Mouse (Mus musculus) gastrocnemius, postnatal 36 days (tissue): ENCODE measurements around the gene Ppp3ca. TPM values are rescaled to one million over a fixed set of nuclear protein-coding genes. Genes with fewer than 3 reads are reported as not detected.
"Not testable (repeated sequence)": the region's sequence is repeated elsewhere in the genome, so short reads cannot be mapped to it uniquely, and the experiment has no call there.

Experiments
- DNase-seq, 2 experiments: peaks; one replicate each; pipeline ENCODE4 v3.0.0; 2022
- intact Hi-C: fragments of 180-260 bp; cut with DNase I; formaldehyde crosslinking; loops from one replicate; pipeline ENCODE4 v1.15.1; 2025
- total RNA-seq, 2 experiments: library from RNA; stranded (reverse); gene quantifications; 2 replicates each; pipeline ENCODE4 v1.2.3; 2021

The Ppp3ca gene
- total RNA-seq, 2 experiments from 2014 or later: 130 to 151 TPM

DNA sequence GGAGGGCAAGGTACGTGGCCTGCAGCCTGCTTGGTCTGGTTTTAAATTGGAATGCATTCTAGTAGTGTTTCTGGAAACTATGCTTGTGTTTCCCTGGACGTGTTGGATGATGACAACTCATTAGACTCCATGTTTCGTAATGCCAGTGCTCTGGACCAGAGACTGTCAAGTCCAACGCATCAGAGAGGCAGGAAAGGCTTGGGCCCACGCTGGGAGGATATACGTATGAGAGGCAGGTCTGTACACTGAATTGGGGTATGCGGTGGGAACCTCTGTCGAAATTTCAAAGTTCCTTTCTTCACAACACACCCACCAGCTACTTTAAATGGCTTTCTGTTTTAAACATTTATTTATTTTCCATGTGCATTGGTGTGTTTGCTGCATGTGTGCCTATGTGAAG is 12.3 kb downstream of the Ppp3ca start:
- intact Hi-C loops: no loop called here
- no peak for DNase-seq

DNA sequence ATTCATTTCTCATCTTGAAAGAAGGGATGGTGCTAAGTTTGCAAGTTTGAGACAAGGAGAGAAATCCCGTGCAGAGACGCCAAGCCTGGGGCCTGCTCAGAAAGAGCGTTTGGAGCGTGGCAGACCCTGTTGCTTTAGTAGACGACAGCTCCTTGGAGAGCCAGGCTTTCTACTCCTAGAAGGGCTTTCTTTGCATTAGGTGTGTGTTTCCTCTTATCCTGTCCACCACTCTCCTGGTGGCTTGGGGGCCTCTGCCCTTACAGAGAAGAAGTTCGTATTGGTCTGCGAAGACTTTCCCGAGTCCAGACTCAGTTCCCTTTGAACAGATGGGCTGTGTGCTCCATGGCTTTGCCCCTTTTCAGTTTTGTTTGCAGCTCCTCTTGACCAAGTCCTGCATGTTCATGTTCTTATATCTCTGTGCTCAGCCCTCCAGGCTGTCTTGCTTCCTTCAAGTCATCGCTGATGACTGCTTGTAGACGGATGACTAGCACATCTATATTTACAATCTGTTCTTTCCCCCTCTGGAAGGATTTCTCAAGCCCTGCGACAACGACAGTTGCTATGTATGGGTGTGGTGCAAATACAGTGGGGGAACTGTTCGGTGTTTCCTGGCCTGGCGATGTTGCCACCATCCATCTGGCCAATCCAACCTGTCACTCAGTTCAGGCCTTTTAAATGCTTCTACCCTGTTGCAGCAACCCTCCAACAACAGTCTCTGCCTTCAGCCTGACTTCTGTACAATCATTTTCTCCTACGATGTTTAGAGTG is 14.5 kb downstream of the Ppp3ca start:
- intact Hi-C loops: no loop called here
- no peak for DNase-seq

GRCm38 (mm10) chr3:136686429-136686828 is 16.5 kb downstream of the Ppp3ca start:
- DNase-seq: no peak
- intact Hi-C loops: no loop called here

DNA sequence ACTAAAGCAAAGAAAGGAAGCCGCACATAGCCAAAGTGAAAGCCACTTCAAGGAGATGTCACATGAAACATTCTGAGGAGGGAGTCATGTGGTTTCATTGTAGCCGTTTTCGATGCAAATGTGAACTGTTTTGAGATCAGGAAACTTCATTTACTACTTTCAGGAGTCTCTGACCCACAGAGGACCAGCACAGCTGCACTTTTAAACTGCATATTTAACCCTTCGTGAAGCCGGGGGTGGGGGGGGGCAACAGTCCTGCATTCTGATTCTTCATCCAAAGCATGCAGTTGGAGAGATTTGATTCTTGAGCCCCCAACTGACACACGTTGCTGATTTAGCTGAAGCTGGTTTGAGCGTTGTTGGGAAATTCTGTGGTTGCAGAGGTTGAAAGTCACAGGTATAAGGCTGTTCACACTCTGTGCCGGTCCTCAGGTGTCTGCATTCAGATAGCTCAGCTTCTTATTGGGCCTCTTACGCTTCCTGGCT is 18.2 kb downstream of the Ppp3ca start:
- intact Hi-C loops: no loop called here
- no peak for DNase-seq

DNA sequence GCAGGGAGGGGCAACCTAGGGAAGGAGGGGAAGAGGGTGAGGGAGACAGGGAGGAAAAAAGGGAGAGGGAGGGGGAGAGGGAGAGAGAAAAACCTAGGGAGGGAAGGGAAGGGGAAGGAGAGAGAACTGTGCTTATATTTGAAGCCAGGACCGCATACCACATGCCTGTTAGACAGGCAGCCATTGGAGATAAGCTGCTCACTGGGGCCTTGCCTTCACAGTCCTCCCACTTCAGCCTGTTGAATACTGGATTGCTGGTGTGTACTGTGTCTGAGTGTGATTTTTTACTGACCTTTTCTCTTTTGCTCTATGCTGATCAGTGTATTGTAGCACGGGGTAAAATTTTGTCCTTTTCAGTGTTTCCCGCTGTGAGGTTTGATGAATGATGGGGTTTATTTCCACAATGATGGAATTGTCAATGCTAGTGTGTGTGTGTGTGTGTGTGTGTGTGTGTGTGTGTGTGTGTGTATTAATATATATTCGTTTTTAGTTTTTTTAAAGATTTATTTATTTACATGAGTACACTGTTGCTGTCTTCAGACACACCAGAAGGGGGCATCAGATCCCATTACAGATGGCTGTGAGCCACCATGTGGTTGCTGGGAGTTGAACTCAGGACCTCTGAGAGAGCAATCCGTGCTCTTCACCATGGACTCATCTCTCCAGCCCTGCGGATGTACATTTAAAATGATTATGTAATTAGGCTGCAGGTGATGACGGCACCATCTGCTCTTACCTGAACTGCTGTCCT is 20.0 kb downstream of the Ppp3ca start:
- intact Hi-C loops: no loop called here
- no peak for DNase-seq

DNA sequence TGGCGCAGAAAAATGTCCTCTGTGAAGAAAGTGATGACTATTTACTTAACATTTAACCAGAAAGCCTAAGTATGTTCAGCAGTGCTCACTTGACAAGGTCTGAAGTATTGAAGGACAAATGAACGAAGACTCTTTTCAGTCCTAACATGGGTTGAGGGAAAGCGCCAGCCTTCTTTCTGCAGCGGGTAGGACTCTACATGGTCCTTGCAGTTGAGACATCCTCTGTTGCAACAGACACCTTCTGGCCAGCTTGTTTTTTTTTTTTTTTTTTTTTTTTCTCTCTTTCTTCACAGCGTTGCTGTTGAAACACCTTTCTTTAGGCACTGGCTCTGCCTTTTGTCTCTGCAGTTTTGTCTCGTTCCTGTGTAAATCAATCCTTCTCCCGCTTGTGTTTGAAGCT is 22.1 kb downstream of the Ppp3ca start:
- no peak for DNase-seq
- intact Hi-C loops: no loop called here

DNA sequence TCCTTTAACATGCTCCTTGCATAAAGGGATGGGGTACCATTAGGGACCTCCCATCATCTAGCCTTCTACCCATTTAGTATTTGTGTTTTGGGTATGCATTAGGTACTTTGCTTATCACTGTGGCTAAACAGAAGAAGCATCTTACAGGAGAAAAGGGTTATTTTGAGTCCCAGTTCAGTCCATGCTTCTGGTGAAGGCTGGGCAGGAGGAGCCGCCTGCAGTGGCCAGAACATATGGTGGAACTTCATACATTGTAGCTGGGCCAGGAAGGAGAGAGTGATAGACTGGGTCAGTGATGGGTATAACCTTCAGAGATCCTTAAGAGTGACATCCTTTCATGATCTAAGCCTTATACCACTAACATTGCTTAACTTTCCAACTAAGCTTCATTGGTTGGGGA is 23.6 kb downstream of the Ppp3ca start:
- intact Hi-C loops: no loop called here
- no peak for DNase-seq

GRCm38 (mm10) chr3:136697626-136698191 is 27.8 kb downstream of the Ppp3ca start:
- DNase-seq: no peak
- intact Hi-C loops: no loop called here

- intact Hi-C loops, DNase-seq: not testable (repeated sequence)
Observed at GRCm38 (mm10) chr3:136699711-136700110, 29.8 kb downstream of the Ppp3ca start.

DNA sequence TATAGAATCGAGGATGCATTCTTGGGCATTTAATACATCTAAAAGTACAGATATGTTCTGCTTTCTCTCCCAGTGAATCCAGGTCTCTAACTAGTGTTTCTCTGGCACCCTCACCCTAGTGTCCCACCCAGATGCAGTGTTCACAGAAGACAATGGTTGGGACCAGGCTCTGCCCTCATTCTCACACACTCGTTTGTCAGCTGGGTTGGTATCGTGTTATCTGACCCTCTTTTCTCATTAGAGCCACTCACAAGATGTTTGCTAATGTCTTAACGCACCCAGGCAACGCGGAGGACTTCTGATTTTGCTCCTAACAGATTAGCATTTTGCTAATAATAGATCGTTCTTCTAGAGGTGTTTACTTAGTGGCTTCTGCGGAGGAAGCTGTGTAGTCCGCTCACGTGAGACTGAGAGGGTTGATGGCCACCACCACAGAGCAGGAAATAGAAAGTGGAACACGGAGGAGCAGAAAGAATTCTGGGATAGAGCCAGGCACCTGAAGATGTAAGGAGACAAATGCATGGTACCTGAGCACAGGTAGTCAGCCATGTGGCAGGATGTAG is 30.6 kb downstream of the Ppp3ca start:
- DNase-seq: no peak
- intact Hi-C loops: no loop called here

DNA sequence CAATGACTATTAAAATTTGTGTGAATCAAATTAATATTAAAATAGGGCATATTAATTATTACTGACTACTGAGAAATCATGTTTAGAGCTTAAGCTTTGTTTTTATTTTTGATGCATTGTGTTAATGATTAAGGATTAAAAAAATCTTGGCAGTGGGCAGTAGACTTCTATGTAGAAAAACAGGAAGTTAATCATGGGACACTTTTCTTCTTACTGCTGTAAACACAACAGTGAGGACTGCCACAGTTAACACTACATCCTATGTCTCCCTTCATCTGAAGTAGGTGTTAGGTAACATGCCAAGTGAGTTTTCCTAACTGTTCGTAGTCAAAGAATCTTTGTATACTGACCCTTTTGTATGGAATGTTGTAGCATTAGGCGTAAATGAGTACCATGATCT is 32.9 kb downstream of the Ppp3ca start:
- intact Hi-C loops: no loop called here
- DNase-seq: no peak

DNA sequence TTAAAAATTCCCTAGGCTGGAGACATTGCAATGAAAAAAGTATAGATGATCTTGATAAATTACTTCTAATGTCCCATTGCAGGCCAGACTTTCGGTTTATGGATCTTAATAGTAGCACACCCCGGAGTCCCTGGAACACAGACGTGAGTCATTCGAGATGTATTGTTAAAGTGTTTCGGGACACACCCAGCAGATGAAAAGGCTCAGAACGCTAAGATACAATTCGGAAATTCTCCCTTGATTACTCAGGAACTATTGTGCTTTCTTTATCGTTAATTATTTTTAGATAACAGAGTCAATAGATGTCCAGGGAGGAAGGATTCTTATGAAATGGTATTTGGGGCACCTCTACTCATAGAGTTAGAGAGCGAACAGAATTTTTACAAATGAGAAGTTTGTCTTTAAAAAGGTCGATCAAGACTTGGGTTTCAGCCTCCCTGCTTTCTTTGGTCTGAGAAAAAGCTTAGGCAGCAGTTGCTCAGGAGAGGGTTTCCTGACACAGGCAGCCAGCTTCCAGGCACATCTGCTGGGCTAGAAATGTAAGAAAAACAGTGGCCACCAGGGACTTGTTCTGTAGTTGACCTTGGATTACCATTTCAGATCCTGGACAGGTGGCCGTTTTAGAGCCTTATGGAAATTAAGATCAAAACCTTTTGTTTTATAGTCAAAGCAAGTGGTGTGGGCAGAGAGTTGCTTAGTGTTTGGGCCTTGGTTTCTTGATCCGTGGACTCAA is 34.8 kb downstream of the Ppp3ca start:
- intact Hi-C loops: no loop called here
- no peak for DNase-seq

DNA sequence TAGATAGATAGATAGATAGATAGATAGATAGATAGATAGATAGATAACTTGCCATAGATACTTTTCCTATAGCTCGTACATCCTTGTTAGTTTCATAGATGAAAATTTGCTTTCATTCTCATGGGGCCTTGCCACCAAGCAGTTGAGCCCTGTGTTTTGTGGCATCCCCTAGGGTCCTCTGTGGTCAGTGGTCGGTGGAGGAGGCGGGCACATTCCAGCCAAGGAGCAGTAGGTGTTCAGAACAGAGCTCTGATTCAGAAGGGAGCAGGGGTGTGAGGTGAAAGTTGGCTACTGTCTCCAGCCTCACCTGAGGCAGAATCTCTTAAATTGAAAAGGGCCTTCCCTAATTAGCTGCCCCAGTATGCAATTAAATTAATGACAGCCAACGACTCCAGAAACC is 36.1 kb downstream of the Ppp3ca start:
- no peak for DNase-seq
- intact Hi-C loops: no loop called here

DNA sequence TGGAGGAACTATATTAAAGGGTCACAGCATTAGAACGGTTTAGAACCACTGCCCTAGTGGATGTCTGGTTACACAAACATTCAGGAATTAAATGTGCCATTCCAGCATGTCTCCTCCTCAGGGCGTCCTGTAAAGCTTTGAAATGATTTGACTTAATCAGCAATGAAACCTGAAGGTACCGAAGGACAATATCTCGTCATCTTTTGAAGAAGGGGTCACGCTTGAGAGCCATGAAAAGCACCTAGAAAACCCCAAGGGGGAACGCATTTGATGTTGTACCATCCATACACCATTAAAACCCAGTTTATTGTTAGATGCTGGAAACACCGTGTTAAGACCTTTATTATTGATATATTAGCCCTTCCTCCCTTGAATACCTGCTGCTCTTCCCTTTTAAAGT is 36.8 kb downstream of the Ppp3ca start:
- no peak for DNase-seq
- intact Hi-C loops: no loop called here

DNA sequence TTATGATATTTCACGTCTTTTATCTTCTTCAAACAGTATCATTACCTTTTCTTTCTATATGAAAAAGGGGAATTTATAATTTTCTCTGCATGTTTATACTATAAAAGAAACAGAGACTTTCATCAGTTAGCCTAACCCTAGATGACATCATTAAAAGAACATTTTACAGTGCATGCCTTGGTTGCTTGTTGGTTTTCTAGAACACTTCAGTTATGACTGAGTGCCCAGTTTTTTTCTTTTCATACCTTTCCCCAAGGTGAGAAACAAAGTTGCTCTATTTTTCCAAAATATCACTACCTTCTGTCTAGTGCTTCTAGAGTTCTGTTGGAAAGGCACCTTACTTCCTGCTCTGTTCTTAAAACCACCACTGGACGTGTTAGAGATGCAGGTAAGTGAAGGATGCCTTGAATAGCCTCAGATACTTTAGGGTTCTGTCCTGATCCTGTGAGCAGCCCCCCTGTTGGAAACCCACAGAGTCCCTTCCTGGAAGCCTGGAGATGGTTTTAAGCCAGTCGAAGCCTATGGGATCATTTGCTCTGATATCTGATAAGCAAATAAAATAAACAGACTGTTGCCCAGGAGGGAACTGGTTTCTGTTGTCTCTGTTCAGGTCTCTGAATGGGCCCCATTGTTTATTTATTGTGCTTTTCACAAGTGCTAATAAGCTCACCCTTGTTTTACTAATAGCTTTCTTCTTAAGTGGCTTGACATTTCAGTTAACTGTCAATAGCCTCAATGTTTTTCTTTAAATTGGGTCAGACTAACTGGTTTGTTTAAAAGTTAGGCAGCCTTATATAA is 37.5 kb downstream of the Ppp3ca start:
- no peak for DNase-seq
- intact Hi-C loops: no loop called here

DNA sequence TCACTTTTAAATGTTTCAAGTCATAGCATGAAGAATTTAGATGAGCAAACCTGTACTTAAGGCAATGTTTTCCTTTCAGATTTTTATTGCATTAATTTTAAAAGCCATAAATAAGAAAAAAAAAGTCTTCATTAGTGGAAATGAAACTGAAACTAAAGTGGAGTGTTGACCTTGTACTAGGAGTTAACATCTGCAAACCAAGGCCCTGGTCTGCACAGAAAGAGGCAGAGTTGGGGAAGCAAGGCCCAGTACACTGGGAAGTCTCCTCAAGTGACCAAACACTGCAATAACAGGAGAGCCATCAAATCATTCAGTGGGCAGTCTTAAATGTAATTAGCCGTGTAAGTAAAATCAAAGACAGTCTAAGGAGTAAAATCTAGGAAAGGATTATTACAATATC is 38.3 kb downstream of the Ppp3ca start:
- intact Hi-C loops: no loop called here
- DNase-seq: no peak

DNA sequence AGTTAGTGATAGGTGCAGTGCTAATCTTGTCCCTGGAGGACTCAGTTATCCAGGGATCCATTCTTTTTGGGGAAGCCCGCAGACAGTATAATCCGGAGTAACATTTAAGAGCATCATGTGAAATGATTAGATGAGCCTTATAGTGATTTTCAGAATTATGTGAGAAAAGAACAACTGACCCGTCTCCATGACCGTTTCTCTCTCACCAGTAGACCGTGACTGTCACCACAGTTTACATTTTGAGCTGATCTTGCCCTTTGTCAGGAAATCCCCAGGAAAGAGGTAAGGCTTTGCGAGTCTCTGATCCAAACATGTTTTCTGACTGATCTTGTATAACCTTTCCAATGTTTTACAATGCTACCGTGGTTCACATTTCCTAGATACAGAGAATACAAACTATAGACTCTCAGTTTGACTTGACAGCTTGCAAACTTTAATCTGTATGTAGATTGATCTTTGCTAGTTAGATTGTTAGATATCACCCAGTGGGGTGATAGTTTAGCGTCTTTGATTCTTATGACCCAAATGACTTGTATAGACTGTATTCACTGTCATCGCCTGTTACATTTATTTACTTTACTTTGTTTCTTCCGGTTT is 40.5 kb downstream of the Ppp3ca start:
- DNase-seq: no peak
- intact Hi-C loops: no loop called here

GRCm38 (mm10) chr3:136714307-136715039 is 44.5 kb downstream of the Ppp3ca start:
- intact Hi-C loops: no loop called here
- DNase-seq: no peak

DNA sequence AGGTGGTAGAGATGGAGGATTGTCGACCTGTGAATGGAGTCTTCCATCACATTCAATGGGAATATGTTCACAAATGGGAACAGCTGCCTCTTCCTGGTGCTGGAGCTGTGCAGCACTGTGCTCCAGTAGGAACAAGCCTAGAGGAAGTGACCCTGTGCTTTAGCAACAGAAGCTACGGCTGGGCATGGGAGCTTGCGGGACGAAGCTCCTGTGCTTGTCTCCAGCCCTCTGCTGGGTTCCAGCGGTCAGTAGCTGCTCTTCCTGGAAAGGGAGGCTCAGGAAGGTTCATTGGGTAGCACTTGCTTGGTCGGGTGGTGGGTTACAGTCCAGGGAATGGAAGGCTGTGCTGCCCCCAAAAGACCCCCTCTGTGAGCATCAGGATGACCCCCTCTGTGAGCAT is 46.3 kb downstream of the Ppp3ca start:
- DNase-seq: no peak
- intact Hi-C loops: no loop called here
